Mouse (Mus musculus) brain, embryonic 14.5 days (tissue): ENCODE results near the gene Rps16. TPM values are rescaled to one million over a fixed set of nuclear protein-coding genes. Genes with fewer than 3 reads are reported as not detected.
"Not testable (repeated sequence)": the region's sequence is repeated elsewhere in the genome, so short reads cannot be mapped to it uniquely, and the experiment has no call there.

Experiments
- DNase-seq: peaks from one replicate; pipeline ENCODE4 v3.0.0-alpha.2; 2011; ENCODE audit warnings: low read depth
- CTCF ChIP-seq: fragments of 200-500 bp; IDR thresholded peaks from 2 replicates; pipeline ENCODE4 v1.5.1; 2012; ENCODE audit warnings: inconsistent platforms, mild to moderate bottlenecking, moderate library complexity, borderline replicate concordance; ENCODE audit not compliant: insufficient read depth, insufficient read length; ENCODE audit errors: extremely low read depth
- POLR2A ChIP-seq: fragments of 200-500 bp; IDR thresholded peaks from 2 replicates; pipeline ENCODE4 v1.6.1; 2012; ENCODE audit warnings: mild to moderate bottlenecking, inconsistent platforms, borderline replicate concordance; ENCODE audit not compliant: poor library complexity, insufficient read depth, insufficient read length, severe bottlenecking; ENCODE audit errors: extremely low read depth
- polyA plus RNA-seq: library from polyadenylated mRNA; depleted of rRNA; stranded (reverse); fragments of >200 nt; gene quantifications from 2 replicates; pipeline ENCODE4 v1.2.3, GENCODE M21; 2012

The Rps16 gene
- polyA plus RNA-seq, 1 experiment: 1,173 TPM

- no peak for DNase-seq
- no peak for TF ChIP-seq CTCF
- TF ChIP-seq POLR2A: no peak
Measured at GRCm38 (mm10) chr7:28384162-28384561, 33.7 kb downstream of the Rps16 start.

DNA sequence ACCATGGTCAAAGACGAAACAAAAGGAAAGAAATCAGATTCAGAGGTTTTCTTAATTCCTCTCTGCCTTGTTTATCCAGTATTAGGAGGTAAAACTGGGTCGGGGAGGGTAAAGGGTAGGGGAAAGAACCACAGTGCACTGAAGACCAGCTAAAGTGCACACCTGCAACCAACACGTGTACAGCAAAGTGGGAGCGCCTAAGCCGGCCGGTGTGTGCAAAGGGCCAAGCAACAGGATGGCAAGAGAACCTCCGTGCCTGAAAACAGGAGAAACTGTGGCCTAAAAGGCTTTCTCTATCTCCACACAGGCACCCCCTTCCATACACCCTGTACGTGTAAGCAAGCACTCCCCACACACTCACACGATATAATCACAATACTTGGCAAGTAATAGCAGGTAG is 34.7 kb downstream of the Rps16 start:
- TF ChIP-seq CTCF (no peak), POLR2A (no peak)
- no peak for DNase-seq

- DNase-seq: no peak
Measured at GRCm38 (mm10) chr7:28386007-28386406, 35.6 kb downstream of the Rps16 start.

DNA sequence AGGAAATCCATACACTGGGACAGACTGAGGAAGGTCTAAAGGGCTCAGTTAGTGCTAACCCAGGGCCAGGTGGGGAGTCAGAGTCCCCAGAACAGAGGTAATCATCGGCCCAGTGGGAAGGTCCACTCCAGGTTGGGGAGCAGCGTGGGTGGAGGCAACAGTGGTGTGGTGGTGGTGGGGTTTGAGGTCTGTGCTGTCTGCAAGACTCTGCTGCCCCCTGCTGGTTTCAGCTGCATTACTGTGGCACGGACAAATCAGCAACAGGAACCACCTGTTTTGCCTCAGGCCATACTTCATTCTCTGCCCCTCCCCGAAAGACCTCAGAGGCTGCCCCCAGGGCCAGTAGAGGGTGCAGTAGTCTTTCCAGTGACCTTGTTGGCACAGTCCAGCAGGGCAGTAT is 36.0 kb downstream of the Rps16 start:
- TF ChIP-seq CTCF (peak; percentile 96), POLR2A (no peak)
- peak; percentile 87 for DNase-seq

More at GRCm38 (mm10) chr7:28386007-28386406, 35.6 kb downstream of the Rps16 start:
- no peak for TF ChIP-seq POLR2A
- TF ChIP-seq CTCF: no peak

DNA sequence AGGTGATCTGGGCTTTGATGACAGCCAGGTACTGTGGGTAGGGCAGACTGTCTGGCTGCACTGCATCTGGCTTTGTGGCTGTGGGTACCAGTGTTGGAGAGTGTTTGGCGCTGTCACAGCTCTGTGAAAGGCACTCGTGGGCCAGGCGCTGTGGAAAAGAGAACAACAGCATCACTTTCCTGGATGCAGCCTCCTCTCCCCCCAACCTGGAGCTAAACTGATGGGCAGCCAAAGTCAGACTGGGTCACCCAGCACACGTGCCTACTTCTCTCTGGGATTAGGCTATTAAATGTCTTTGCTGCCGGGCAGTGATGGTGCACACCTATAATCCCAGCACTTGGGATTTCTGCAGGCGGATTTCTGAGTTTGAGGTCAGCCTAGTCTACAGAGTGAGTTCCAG is 36.4 kb downstream of the Rps16 start:
- DNase-seq: not testable (repeated sequence)

GRCm38 (mm10) chr7:28387384-28387783 is 36.9 kb downstream of the Rps16 start:
- DNase-seq: not testable (repeated sequence)

DNA sequence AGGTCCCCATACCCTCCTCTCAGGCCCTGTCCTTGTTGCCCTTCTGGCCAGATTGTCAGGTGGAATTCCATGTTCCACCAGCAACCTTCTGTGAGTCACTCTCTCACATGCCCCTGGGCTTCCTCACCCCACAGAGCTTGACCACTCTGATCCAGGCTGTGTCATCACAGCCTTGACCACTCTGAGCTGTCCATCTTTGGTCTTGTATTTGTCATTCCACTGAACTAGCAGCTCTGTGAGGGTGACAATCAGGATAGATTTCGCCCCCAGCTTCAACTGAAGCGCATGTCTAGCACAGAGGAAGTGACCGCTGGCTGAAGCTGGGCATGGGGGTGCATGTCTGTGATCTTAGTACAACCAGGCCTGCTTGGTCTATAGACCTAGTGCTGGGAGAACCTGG is 39.9 kb downstream of the Rps16 start:
- TF ChIP-seq CTCF: no peak
- no peak for TF ChIP-seq POLR2A

GRCm38 (mm10) chr7:28392429-28393271 is 42.2 kb downstream of the Rps16 start, which contains the start of the genes Med29 and Paf1:
Gene Med29 (minus strand): TSS chr7:28392708.
Gene Paf1 (plus strand): TSS chr7:28392951.
- TF ChIP-seq CTCF: no peak
- peak; percentile 80; the same call in 1 of the 2 replicates for TF ChIP-seq POLR2A
- peak; percentile 100 for DNase-seq

More for the DNA sequence above, 39.9 kb downstream of the Rps16 start:
- DNase-seq: no peak

DNA sequence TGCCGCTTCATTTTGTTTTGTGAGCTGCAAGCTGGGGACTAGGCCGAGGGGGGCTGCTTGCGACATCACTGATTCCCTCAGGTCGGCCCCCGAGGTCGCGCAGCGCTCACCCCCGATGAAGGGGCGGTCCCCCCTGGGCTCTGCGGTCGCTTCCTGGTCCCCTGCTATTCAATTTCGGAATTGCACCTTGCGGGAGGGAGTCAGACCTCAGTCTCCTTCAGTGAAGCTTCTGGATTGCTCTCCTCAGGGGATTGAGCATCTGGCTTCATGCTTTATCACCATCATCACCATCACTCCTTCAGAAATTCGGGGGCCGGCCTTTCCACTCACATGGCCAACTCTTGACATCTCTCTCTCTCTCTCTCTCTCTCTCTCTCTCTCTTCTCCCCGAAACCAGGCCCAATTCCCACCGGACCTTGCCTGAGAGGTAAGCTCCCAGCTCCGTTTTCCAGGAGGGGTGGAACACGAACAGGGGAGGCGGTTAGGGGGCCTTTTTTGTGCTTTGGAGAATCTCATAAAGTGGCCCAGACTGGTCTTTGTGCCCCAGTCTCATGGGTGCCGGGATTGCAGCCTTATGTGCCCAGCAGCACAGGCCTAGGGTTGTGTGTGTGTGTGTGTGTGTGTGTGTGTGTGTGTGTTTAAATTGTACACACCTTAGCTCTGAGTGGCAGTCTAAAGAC is 43.0 kb downstream of the Rps16 start:
- TF ChIP-seq POLR2A (no peak), CTCF (no peak)
- DNase-seq: no peak

GRCm38 (mm10) chr7:28395425-28395824 is 45.0 kb downstream of the Rps16 start:
- TF ChIP-seq POLR2A (no peak), CTCF (no peak)
- no peak for DNase-seq

DNA sequence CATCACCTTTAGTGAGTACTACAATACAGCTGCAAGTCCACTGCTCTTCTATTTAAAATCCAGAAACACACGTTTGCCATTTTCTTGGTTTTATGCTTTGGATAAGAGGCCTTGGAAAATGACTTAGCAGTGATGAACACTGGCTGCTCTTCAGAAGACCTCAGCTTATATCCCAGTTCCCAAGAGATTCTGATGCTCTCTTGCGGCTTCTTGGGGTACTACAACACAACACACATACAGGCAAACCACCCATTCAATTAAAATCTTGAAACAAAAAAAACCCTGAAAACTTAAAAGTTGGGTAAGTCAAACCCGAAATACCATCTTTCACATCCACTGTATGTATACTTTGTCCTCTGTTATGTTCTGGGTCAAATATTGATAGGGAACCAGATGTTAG is 47.5 kb downstream of the Rps16 start:
- TF ChIP-seq CTCF (peak; percentile 33; the same call in 1 of the 2 replicates), POLR2A (no peak)
- DNase-seq: peak; percentile 56

GRCm38 (mm10) chr7:28398696-28399340 is 48.4 kb downstream of the Rps16 start:
- no peak for TF ChIP-seq POLR2A
- no peak for TF ChIP-seq CTCF
- DNase-seq: no peak

DNA sequence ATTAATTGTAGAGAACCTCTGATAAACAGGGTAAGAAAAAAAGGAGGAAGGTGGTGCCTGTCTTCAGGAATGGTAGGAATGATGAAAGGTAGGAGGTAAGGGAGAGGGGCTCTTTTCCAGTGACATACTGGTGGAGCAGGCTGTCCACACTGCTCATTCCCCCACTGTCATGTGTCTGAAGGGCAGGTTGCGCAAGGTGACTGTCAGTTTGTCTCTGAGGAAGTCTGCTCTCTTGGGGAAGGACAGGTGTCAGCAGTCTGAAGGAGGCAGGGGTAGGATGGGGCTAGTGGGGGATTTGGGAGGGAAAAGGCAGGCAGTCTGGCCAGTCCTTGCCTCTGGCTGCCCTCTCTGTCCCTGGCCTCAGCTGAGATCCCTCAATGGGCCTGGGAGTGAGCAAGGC is 50.6 kb downstream of the Rps16 start:
- no peak for TF ChIP-seq POLR2A
- no peak for TF ChIP-seq CTCF
- no peak for DNase-seq
